Mouse (Mus musculus) kidney, postnatal 0 days (tissue): ENCODE results near the gene Prickle2. TPM values are rescaled to one million over a fixed set of nuclear protein-coding genes. Genes with fewer than 3 reads are reported as not detected.

ENCODE experiments used
- ATAC-seq: fragments of 200-750 bp; cut with Nextera tagmentation; replicated peaks from 2 replicates; pipeline ENCODE4 v1.8.0; 2017; ENCODE audit warnings: low read depth, moderate number of reproducible peaks, moderate TSS enrichment, moderate library complexity; ENCODE audit not compliant: low FRiP score
- DNase-seq: peaks from one replicate; pipeline ENCODE4 v3.0.0-alpha.2; 2016; ENCODE audit warnings: low spot score
- H3K27ac ChIP-seq: fragments of 300-500 bp; sonication (generic); 2 replicates; pipeline ENCODE4 v1.5.1; 2014; ENCODE audit warnings: mild to moderate bottlenecking
- H3K27me3 ChIP-seq: fragments of 300-500 bp; sonication (generic); 2 replicates; pipeline ENCODE4 v1.6.1; 2014; ENCODE audit warnings: low read length, mixed read lengths; ENCODE audit not compliant: insufficient read depth
- H3K36me3 ChIP-seq: fragments of 300-500 bp; sonication (generic); 2 replicates; pipeline ENCODE4 v1.6.1; 2014; ENCODE audit warnings: low read length, mixed read lengths; ENCODE audit not compliant: insufficient read depth
- H3K4me1 ChIP-seq: fragments of 300-500 bp; sonication (generic); replicated peaks from 2 replicates; pipeline ENCODE4 v1.6.1; 2014; ENCODE audit warnings: antibody characterized with exemption, low read length, mixed read lengths; ENCODE audit not compliant: insufficient read depth
- H3K4me2 ChIP-seq: fragments of 300-500 bp; sonication (generic); 2 replicates; pipeline ENCODE4 v1.6.1; 2014; ENCODE audit warnings: mild to moderate bottlenecking, low read length, moderate library complexity, mixed read lengths
- H3K4me3 ChIP-seq: fragments of 300-500 bp; sonication (generic); replicated peaks from 2 replicates; pipeline ENCODE4 v1.5.1; 2014; ENCODE audit warnings: low read depth, low read length
- H3K9ac ChIP-seq: fragments of 300-500 bp; sonication (generic); 2 replicates; pipeline ENCODE4 v1.6.1; 2014; ENCODE audit warnings: low read depth, low read length
- H3K9me3 ChIP-seq: fragments of 300-500 bp; sonication (generic); replicated peaks from 2 replicates; pipeline ENCODE4 v1.6.1; 2016; ENCODE audit warnings: low read length, inconsistent platforms, mixed read lengths
- CTCF ChIP-seq: IDR thresholded peaks from 2 replicates; pipeline ENCODE4 v1.5.1; 2016; ENCODE audit warnings: antibody characterized with exemption, low read depth, mild to moderate bottlenecking, moderate library complexity
- WGBS: fragments of 180-500 bp; shearing (Covaris S2); extraction: QIAGEN DNeasy Blood & Tissue Kit; methylation state at CpG from one replicate; pipeline ENCODE4 v1.1.7; 2014; 5-methylcytosine and 5-hydroxymethylcytosine counted together
- polyA plus RNA-seq: library from polyadenylated mRNA; unstranded; fragments of >200 nt; fragmentation: Nextera tagmentation; extraction: Ambion mirVana; gene quantifications from 2 replicates; pipeline ENCODE4 v1.2.1, GENCODE M21; 2015

Gene Prickle2
- polyA plus RNA-seq, 1 experiment from 2014 or later: 3.3 TPM

DNA sequence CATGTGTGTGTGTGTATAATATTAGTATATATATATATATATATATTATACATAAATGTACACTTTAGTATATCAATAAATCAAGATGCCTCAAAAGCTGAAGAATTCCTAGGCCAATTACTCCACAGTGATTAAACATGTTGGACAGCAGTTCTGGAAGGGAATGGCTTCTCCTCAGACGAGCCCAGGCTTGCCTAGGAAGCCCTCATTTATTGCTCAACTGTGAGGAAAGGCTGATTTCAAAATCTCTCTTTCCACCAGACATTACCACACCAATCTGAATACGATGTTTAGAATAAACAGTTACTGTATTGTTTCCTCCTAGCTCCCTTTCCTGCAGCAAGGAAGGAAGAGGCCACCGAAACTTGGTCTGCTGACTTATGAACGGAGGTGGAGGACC is 152.9 kb downstream of the Prickle2 start:
- no peaks in the 10 kb centered on the region for H3K9me3 ChIP-seq
- DNase-seq (no peak), ATAC-seq (no peak)
- no peak overlapping the region for H3K27ac ChIP-seq
- H3K27me3 ChIP-seq: no peaks in the 10 kb centered on the region
- H3K4me1 ChIP-seq: no peaks in the 10 kb centered on the region
- no peaks in the 10 kb centered on the region for H3K36me3 ChIP-seq
- H3K4me2 ChIP-seq: no peak overlapping the region
- H3K9ac ChIP-seq: no peak overlapping the region
- TF ChIP-seq CTCF: no peak
- H3K4me3 ChIP-seq: no peak overlapping the region
- 77% methylated on average over 4 of the region's 4 CpGs for WGBS

DNA sequence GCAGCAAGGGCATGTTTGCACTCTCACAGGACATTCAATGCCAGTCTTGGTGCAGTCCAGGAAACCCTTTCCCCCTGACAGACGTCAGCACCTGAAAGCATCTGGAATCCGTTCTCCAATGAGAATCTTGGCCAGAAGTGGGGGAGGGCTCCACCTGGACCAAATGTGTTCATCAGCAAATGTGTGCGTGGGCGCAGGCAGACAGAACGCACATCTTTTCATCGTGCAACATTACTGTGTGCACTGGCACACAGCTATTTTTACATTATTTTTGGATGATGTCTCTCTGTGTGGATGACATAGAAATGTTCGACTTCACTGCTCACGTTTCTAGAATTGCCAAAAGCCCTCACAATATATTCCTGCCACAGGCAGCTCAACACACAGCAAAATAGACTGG is 156.7 kb downstream of the Prickle2 start:
- DNase-seq (no peak), ATAC-seq (no peak)
- no peak overlapping the region for H3K9ac ChIP-seq
- H3K4me2 ChIP-seq: no peak overlapping the region
- WGBS: 78% methylated on average over 8 of the region's 8 CpGs
- no peak overlapping the region for H3K4me3 ChIP-seq
- H3K4me1 ChIP-seq: no peaks in the 10 kb centered on the region
- TF ChIP-seq CTCF: no peak
- no peaks in the 10 kb centered on the region for H3K36me3 ChIP-seq
- H3K27ac ChIP-seq: no peak overlapping the region
- H3K27me3 ChIP-seq: no peaks in the 10 kb centered on the region
- H3K9me3 ChIP-seq: no peaks in the 10 kb centered on the region

DNA sequence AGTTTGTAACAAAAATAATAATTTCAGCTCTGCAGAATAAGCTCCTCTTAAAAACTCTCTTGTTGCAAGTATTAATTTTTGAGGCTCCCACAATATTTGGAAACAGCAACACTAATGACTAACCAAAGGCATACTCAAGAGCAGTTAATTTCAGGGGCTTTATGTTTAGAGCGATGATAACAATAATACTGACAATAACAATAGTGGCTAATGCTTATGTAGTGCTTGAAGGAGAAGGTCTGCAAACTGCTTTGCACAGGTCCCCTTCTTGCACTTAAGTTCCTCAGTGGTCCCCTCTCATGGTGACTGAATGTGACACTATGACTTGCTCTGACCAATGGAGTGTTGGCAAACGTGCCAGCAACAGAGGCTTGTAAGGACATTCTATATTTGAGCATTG is 160.8 kb downstream of the Prickle2 start:
- Histone ChIP-seq H3K4me1 (no peaks in the 10 kb centered on the region), H3K9me3 (no peaks in the 10 kb centered on the region), H3K27me3 (no peaks in the 10 kb centered on the region), H3K36me3 (no peaks in the 10 kb centered on the region), H3K9ac (no peak overlapping the region), H3K27ac (no peak overlapping the region), H3K4me3 (no peak overlapping the region), H3K4me2 (no peak overlapping the region)
- TF ChIP-seq CTCF: no peak
- DNase-seq: no peak
- WGBS: 84% methylated on average over 2 of the region's 2 CpGs
- ATAC-seq: no peak

DNA sequence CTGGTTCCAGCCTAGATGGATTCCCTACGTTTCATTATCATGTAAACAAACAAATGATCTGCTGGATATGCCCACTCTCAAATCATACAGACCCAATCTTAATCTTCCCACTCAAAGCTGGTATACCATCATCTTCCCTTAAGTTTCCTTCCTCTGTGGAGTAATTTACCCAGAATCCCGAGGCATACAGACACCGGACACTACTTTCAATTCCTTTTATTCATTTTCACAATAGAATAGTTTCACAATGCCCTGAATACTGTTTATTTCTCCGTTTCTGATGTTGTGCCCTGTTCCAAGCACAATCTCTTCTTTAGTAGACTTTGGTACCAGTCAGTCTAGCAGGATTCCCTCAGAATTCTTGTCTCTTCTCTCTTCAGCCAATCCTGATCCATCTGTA is 162.1 kb downstream of the Prickle2 start:
- Histone ChIP-seq H3K4me2 (no peak overlapping the region), H3K4me1 (no peaks in the 10 kb centered on the region), H3K27ac (no peak overlapping the region), H3K9me3 (no peaks in the 10 kb centered on the region), H3K4me3 (no peak overlapping the region), H3K27me3 (no peaks in the 10 kb centered on the region), H3K36me3 (no peaks in the 10 kb centered on the region), H3K9ac (no peak overlapping the region)
- WGBS: 89% methylated on average over 4 of the region's 4 CpGs
- TF ChIP-seq CTCF: no peak
- ATAC-seq (no peak), DNase-seq (no peak)

DNA sequence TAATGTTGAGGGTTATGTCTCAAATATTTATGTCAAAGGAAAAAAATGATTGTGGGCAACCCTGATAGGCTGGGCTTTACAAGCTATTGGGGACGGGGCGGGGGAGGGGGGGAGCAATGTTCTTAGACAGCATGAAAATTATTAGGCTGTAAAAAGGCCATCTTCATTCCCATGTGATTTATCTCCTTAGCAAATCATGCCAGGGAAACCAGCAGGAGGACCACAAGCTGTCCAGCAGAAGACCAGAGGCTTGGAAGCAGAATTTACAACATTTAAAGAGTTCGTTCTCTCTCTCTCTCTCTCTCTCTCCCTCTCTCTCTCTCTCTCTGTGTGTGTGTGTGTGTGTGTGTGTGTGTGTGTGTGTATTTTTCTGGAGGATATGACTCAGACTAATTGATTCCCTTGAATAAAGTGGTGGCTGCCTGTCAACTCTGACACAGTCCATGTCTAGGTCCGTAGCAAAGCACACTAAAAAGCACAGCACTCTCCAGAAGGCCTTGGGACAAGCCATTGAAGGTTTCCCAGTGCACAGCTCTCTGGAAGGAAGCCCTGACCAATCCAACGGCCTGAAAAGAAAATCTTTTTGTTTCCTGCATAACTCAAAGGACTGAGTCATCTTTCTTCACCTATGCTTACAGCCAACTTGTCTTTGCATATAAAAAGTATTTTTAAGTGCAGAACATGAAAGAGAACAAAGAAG is 163.4 kb downstream of the Prickle2 start:
- no peaks in the 10 kb centered on the region for H3K4me1 ChIP-seq
- no peaks in the 10 kb centered on the region for H3K9me3 ChIP-seq
- H3K27ac ChIP-seq: no peak overlapping the region
- DNase-seq (peak; percentile 67), ATAC-seq (no peak)
- WGBS: 33% methylated on average over 5 of the region's 5 CpGs
- TF ChIP-seq CTCF: no peak
- H3K36me3 ChIP-seq: no peaks in the 10 kb centered on the region
- H3K4me2 ChIP-seq: no peak overlapping the region
- H3K4me3 ChIP-seq: no peak overlapping the region
- H3K9ac ChIP-seq: no peak overlapping the region
- no peaks in the 10 kb centered on the region for H3K27me3 ChIP-seq

DNA sequence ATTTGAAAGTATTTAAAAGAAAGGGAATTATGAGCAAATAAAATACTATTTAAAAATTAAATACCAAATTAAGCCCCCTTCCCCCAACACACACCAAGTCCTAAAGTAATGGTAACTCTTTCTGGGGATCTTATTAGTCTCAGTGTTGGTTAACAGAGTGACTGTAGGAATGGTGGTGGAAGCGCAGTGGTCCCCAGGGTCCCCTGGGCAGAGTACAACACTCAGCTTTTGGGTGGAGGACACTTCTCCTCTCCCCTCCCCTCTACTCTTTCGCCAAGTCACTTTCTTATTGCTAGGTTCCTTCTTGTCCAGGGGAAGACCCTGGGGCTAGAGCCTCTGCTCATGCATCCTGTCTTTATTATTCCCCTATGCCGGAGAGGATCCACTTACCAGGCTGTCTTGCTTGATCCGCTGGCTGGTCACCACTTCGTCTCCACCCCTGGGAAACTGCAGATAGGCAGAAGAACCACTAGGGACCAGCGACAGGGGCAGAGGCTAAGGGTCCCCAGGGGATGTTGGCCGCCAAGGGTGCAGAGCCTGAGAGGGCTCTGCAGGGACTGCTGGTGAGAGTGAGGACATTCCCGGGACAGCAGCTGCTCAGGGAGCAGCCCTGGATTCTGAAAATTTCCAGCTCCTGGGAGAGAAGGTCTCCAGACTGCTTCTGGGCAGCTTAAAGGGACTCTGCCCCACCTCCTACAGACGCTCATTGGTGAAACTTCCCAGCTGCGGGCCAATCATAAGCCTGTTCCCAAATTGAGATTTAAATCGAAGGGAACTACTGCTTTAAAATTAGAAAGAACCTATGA is 171.5 kb downstream of the Prickle2 start:
- peak; percentile 91 for DNase-seq
- Histone ChIP-seq H3K27me3 (no peaks in the 10 kb centered on the region), H3K27ac (peak overlapping the region; percentile 60), H3K4me2 (peak overlapping the region; percentile 62), H3K4me1 (peaks cover 4% of the 10 kb centered on the region; the same call in 1 of the 2 replicates), H3K36me3 (no peaks in the 10 kb centered on the region), H3K9ac (peak overlapping the region; percentile 55), H3K4me3 (peak overlapping the region; percentile 44), H3K9me3 (no peaks in the 10 kb centered on the region)
- TF ChIP-seq CTCF: peak; percentile 30; the same call in 1 of the 2 replicates
- ATAC-seq: peak; percentile 71
- 8% methylated on average over 11 of the region's 11 CpGs for WGBS
